Mouse (Mus musculus): ENCODE data around the gene Hdac9. TPM values are rescaled to one million over a fixed set of nuclear protein-coding genes. Genes with fewer than 3 reads are reported as not detected.

The Hdac9 gene
- polyA plus RNA-seq, 1 experiment from 2014 or later = 3.3 TPM

- WGBS = 71% methylated on average over 1 of the region's 1 CpGs
- no peak for TF ChIP-seq CTCF (IDR thresholded peaks at IDR 0.05; ENCODE audit: low read depth)
- H3K4me3 ChIP-seq (replicated peaks; ENCODE audit: low read depth, low read length) = no peak overlapping the region
- H3K4me2 ChIP-seq (ENCODE audit: low read length) = no peak overlapping the region
- H3K27ac ChIP-seq = no peak overlapping the region
- no peaks in the 10 kb centered on the region for H3K4me1 ChIP-seq (replicated peaks; ENCODE audit: insufficient read depth, low read length)
- no peaks in the 10 kb centered on the region for H3K9me3 ChIP-seq (replicated peaks; ENCODE audit: low read length)
- H3K27me3 ChIP-seq (ENCODE audit: insufficient read depth, low read length) = no peaks in the 10 kb centered on the region
- no peak overlapping the region for H3K9ac ChIP-seq (ENCODE audit: low read depth, low read length)
- ATAC-seq (replicated peaks; ENCODE audit: low FRiP score, low read depth) (no peak), DNase-seq (ENCODE audit: low spot score) (no peak)
- H3K36me3 ChIP-seq (ENCODE audit: insufficient read depth, low read length) = no peaks in the 10 kb centered on the region
Observed at GRCm38 (mm10) chr12:34696736-34697135, 220.2 kb downstream of the Hdac9 start.

GRCm38 (mm10) chr12:34688941-34689340, 228.0 kb downstream of the Hdac9 start:
- DNase-seq (ENCODE audit: low spot score) = no peak
- 0 out of 2 replicates have a peak, but pooled peaks cover 4% of the 10 kb centered on the region for H3K4me1 ChIP-seq (replicated peaks; ENCODE audit: insufficient read depth, low read length)
- H3K36me3 ChIP-seq (ENCODE audit: insufficient read depth, low read length) = no peaks in the 10 kb centered on the region
- WGBS = 61% methylated on average over 4 of the region's 4 CpGs
- H3K27ac ChIP-seq = no peak overlapping the region
- H3K9ac ChIP-seq (ENCODE audit: low read depth, low read length) = no peak overlapping the region
- no peak for ATAC-seq (replicated peaks; ENCODE audit: low FRiP score, low read depth)
- no peaks in the 10 kb centered on the region for H3K9me3 ChIP-seq (replicated peaks; ENCODE audit: low read length)
- no peak overlapping the region for H3K4me3 ChIP-seq (replicated peaks; ENCODE audit: low read depth, low read length)
- no peak for TF ChIP-seq CTCF (IDR thresholded peaks at IDR 0.05; ENCODE audit: low read depth)
- no peak overlapping the region for H3K4me2 ChIP-seq (ENCODE audit: low read length)
- H3K27me3 ChIP-seq (ENCODE audit: insufficient read depth, low read length) = no peaks in the 10 kb centered on the region

GRCm38 (mm10) chr12:34683375-34683774, 233.5 kb downstream of the Hdac9 start:
- DNase-seq (ENCODE audit: low spot score) = peak; percentile 40
- no peak overlapping the region for H3K27ac ChIP-seq
- whole genome bisulfite sequencing = 52% methylated on average over 4 of the region's 4 CpGs
- no peaks in the 10 kb centered on the region for H3K4me1 ChIP-seq (replicated peaks; ENCODE audit: insufficient read depth, low read length)
- H3K27me3 ChIP-seq (ENCODE audit: insufficient read depth, low read length) = no peaks in the 10 kb centered on the region
- no peak overlapping the region for H3K4me3 ChIP-seq (replicated peaks; ENCODE audit: low read depth, low read length)
- TF ChIP-seq CTCF (IDR thresholded peaks at IDR 0.05; ENCODE audit: low read depth) = no peak
- H3K36me3 ChIP-seq (ENCODE audit: insufficient read depth, low read length) = no peaks in the 10 kb centered on the region
- H3K4me2 ChIP-seq (ENCODE audit: low read length) = no peak overlapping the region
- no peaks in the 10 kb centered on the region for H3K9me3 ChIP-seq (replicated peaks; ENCODE audit: low read length)
- H3K9ac ChIP-seq (ENCODE audit: low read depth, low read length) = no peak overlapping the region
- ATAC-seq (replicated peaks; ENCODE audit: low FRiP score, low read depth) = no peak

- Histone ChIP-seq H3K27ac (no peak overlapping the region), H3K36me3 (ENCODE audit: insufficient read depth, low read length) (no peaks in the 10 kb centered on the region), H3K4me3 (replicated peaks; ENCODE audit: low read depth, low read length) (no peak overlapping the region), H3K4me2 (ENCODE audit: low read length) (no peak overlapping the region), H3K27me3 (ENCODE audit: insufficient read depth, low read length) (no peaks in the 10 kb centered on the region), H3K4me1 (replicated peaks; ENCODE audit: insufficient read depth, low read length) (no peaks in the 10 kb centered on the region), H3K9me3 (replicated peaks; ENCODE audit: low read length) (no peaks in the 10 kb centered on the region), H3K9ac (ENCODE audit: low read depth, low read length) (no peak overlapping the region)
- WGBS = 98% methylated on average over 3 of the region's 3 CpGs
- no peak for ATAC-seq (replicated peaks; ENCODE audit: low FRiP score, low read depth)
- no peak for DNase-seq (ENCODE audit: low spot score)
- no peak for TF ChIP-seq CTCF (IDR thresholded peaks at IDR 0.05; ENCODE audit: low read depth)
Observed at GRCm38 (mm10) chr12:34682657-34683056, 234.2 kb downstream of the Hdac9 start.

- Histone ChIP-seq H3K27ac (no peak overlapping the region), H3K9ac (ENCODE audit: low read depth, low read length) (no peak overlapping the region), H3K4me2 (ENCODE audit: low read length) (no peak overlapping the region), H3K9me3 (replicated peaks; ENCODE audit: low read length) (no peaks in the 10 kb centered on the region), H3K4me3 (replicated peaks; ENCODE audit: low read depth, low read length) (no peak overlapping the region), H3K36me3 (ENCODE audit: insufficient read depth, low read length) (no peaks in the 10 kb centered on the region), H3K27me3 (ENCODE audit: insufficient read depth, low read length) (no peaks in the 10 kb centered on the region), H3K4me1 (replicated peaks; ENCODE audit: insufficient read depth, low read length) (no peaks in the 10 kb centered on the region)
- TF ChIP-seq CTCF (IDR thresholded peaks at IDR 0.05; ENCODE audit: low read depth) = no peak
- 52% methylated on average over 5 of the region's 5 CpGs for WGBS
- no peak for ATAC-seq (replicated peaks; ENCODE audit: low FRiP score, low read depth)
- DNase-seq (ENCODE audit: low spot score) = no peak
Observed at GRCm38 (mm10) chr12:34680576-34680975, 236.3 kb downstream of the Hdac9 start.

- 87% methylated on average over 6 of the region's 6 CpGs for WGBS
- Histone ChIP-seq H3K4me1 (replicated peaks; ENCODE audit: insufficient read depth, low read length) (no peaks in the 10 kb centered on the region), H3K9ac (ENCODE audit: low read depth, low read length) (no peak overlapping the region), H3K27me3 (ENCODE audit: insufficient read depth, low read length) (no peaks in the 10 kb centered on the region), H3K36me3 (ENCODE audit: insufficient read depth, low read length) (no peaks in the 10 kb centered on the region), H3K4me3 (replicated peaks; ENCODE audit: low read depth, low read length) (no peak overlapping the region), H3K4me2 (ENCODE audit: low read length) (no peak overlapping the region), H3K27ac (no peak overlapping the region), H3K9me3 (replicated peaks; ENCODE audit: low read length) (no peaks in the 10 kb centered on the region)
- no peak for DNase-seq (ENCODE audit: low spot score)
- ATAC-seq (replicated peaks; ENCODE audit: low FRiP score, low read depth) = no peak
- TF ChIP-seq CTCF (IDR thresholded peaks at IDR 0.05; ENCODE audit: low read depth) = no peak
Observed at GRCm38 (mm10) chr12:34677110-34677509, 239.8 kb downstream of the Hdac9 start.

- DNase-seq (ENCODE audit: low spot score) = no peak
- WGBS = 61% methylated on average over 2 of the region's 2 CpGs
- no peak for ATAC-seq (replicated peaks; ENCODE audit: low FRiP score, low read depth)
Observed at GRCm38 (mm10) chr12:34674235-34674634, 242.7 kb downstream of the Hdac9 start.

More at GRCm38 (mm10) chr12:34674235-34674634, 242.7 kb downstream of the Hdac9 start:
- Histone ChIP-seq H3K27ac (no peak overlapping the region), H3K9me3 (replicated peaks; ENCODE audit: low read length) (no peaks in the 10 kb centered on the region), H3K36me3 (ENCODE audit: insufficient read depth, low read length) (no peaks in the 10 kb centered on the region), H3K9ac (ENCODE audit: low read depth, low read length) (no peak overlapping the region), H3K4me1 (replicated peaks; ENCODE audit: insufficient read depth, low read length) (no peaks in the 10 kb centered on the region), H3K27me3 (ENCODE audit: insufficient read depth, low read length) (no peaks in the 10 kb centered on the region), H3K4me3 (replicated peaks; ENCODE audit: low read depth, low read length) (no peak overlapping the region), H3K4me2 (ENCODE audit: low read length) (no peak overlapping the region)
- no peak for TF ChIP-seq CTCF (IDR thresholded peaks at IDR 0.05; ENCODE audit: low read depth)
